Mouse (Mus musculus) gastrocnemius, adult 2 months (tissue): ENCODE results near the gene Gabbr2. TPM values are rescaled to one million over a fixed set of nuclear protein-coding genes. Genes with fewer than 3 reads are reported as not detected.

ENCODE experiments used
- DNase-seq: peaks from one replicate; pipeline ENCODE4 v3.0.0; 2022
- H3K27ac ChIP-seq: fragments of 200-600 bp; 2 replicates; pipeline ENCODE4 v1.8.1; 2022; ENCODE audit warnings: mild to moderate bottlenecking
- H3K4me3 ChIP-seq: fragments of 200-600 bp; 2 replicates; pipeline ENCODE4 v1.8.1; 2022; ENCODE audit warnings: mild to moderate bottlenecking, moderate library complexity
- CTCF ChIP-seq: fragments of 200-600 bp; IDR thresholded peaks from 2 replicates; pipeline ENCODE4 v1.8.1; 2022; ENCODE audit warnings: antibody characterized with exemption, mild to moderate bottlenecking, moderate library complexity
- intact Hi-C: fragments of 180-260 bp; cut with DNase I; formaldehyde crosslinking; loops from one replicate; pipeline ENCODE4 v1.15.1; 2025
- total RNA-seq, 2 experiments: library from RNA; stranded (reverse); gene quantifications; 2 replicates each; pipeline ENCODE4 v1.2.3; 2021

Gabbr2 gene
- total RNA-seq, 2 experiments from 2014 or later = 0.06 to 0.10 TPM

DNA sequence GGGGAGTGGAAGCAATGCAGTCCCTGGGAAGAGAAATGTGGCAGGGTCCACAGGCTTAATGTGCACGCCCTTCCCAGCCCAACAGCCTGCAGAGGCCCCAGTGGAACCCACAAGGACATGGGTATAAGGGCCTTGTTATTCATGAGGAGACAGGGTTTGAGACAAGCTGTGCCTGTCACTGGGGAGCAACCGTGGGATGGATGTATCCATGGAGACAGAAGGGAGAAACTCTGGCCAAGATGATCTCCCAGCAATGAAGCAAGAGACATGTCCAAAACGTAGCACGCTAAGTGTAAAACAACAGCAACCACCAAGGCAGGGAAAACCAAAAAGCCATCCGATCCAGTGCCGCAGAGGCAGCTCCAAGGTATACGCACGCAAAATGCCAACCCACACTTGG lies 246.1 kb downstream of the Gabbr2 start:
- no peak overlapping the region for H3K4me3 ChIP-seq
- DNase-seq = no peak
- H3K27ac ChIP-seq = no peak overlapping the region
- intact Hi-C loops = no loop called here
- no peak for TF ChIP-seq CTCF

GRCm38 (mm10) chr4:46744583-46745155 lies 247.0 kb downstream of the Gabbr2 start:
- DNase-seq = no peak
- no peak for TF ChIP-seq CTCF
- Histone ChIP-seq H3K27ac (no peak overlapping the region), H3K4me3 (no peak overlapping the region)
- intact Hi-C loops = no loop called here

DNA sequence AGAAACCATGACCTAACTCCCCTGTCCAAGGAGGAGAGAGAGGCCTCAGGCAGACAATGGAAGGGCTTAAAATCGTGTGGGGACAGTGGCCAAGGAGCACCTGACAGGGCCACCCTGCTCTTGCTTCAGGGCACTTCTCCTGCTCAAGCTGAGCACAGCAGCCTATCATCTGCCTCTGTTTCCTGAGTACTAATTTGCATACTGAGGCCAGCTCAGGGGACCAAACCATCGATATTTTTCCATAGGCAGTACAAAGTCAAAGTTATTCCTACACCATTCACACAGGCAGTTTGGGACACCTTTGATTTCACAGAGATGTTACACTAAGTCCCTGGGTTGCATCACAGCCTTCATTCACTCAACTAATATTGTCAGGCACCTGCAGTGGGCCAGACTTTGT lies 249.1 kb downstream of the Gabbr2 start:
- no peak for TF ChIP-seq CTCF
- no peak for DNase-seq
- no peak overlapping the region for H3K4me3 ChIP-seq
- no peak overlapping the region for H3K27ac ChIP-seq
- intact Hi-C loops = no loop called here

- H3K4me3 ChIP-seq = no peak overlapping the region
- intact Hi-C loops = no loop called here
- no peak for DNase-seq
- H3K27ac ChIP-seq = no peak overlapping the region
- TF ChIP-seq CTCF = no peak
Observed at GRCm38 (mm10) chr4:46736910-46737511, 254.7 kb downstream of the Gabbr2 start.

DNA sequence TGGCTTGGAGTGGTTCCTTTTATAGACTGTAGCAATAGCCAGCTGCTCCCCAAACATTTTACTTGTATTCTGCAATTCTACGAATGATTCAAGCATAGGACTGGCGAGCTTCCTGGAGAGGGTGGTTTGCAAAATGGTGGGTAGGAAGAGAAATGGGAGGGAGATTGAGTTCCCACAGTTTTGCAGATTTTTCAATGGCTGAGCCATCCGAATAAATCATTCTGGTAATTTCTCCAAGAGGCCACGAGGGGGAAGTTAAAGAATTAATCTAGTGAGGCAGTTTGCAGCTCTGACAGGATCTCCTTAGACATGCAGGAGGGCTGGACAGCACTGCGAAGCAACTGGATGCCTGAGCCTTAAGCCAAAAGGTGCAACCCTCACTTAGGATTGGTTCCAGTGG lies 256.8 kb downstream of the Gabbr2 start:
- intact Hi-C loops = no loop called here
- H3K27ac ChIP-seq = no peak overlapping the region
- no peak for DNase-seq
- H3K4me3 ChIP-seq = no peak overlapping the region
- no peak; the same call in 1 of the 2 replicates for TF ChIP-seq CTCF

GRCm38 (mm10) chr4:46731590-46731989 lies 260.1 kb downstream of the Gabbr2 start:
- intact Hi-C loops = no loop called here
- no peak overlapping the region for H3K4me3 ChIP-seq
- H3K27ac ChIP-seq = no peak overlapping the region
- no peak for TF ChIP-seq CTCF
- DNase-seq = no peak

DNA sequence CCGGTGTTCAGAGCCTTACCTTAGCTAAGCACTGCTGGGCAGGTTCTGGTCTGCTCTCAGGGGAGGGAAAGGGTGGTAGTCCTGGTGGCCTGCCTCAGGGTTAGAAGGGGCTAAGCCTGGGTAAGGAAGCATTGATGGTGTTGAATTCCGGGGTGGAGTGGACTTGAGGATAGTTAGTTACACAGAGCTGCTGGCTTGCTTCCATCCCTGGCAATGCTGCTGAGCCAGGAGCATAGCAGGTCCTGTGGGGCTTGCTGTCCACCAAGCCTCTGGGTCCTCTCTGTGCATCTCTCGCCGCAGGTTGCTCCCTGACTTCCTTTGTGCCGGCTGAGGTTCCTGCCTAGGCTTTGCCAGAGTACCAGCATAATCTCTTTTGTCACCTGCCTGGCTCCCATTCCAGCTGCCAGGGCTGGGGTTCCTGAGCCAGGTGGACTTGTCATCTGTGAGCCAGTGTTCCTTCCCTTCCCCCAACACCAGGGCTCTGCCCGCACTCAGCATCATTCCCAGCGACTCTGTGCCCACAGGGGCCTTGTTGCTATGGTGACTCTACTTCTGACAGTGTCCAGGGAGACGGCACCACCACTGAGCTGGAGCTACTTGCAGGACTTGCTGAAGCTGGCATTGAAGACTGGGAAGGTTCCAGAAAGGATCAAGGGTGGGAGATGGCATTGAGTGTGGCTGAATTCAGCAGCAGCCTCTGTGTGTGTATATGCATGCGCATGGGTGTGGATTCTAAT lies 262.2 kb downstream of the Gabbr2 start:
- no peak for DNase-seq
- TF ChIP-seq CTCF = no peak
- Histone ChIP-seq H3K4me3 (no peak overlapping the region), H3K27ac (no peak overlapping the region)
- intact Hi-C loops = no loop called here

DNA sequence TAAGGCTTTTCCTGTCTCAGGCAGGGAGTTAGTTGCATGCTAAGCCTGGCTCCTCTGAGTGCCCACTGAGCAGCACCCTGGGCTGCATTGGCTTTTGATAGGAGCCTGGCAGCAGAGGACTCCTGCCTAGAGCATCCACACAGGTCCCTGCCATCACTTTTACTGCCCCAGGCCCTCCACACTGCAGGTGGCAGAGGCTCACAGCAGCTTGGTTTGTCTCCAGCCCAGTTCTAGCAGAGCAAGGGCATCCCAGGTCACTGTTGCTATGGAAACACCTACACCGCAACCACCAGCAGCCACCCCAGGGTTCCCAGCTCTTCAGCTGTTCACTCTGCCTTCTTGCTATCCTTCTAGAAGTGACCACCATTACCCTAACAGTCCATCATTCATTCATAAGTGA lies 263.4 kb downstream of the Gabbr2 start:
- intact Hi-C loops = no loop called here
- no peak for TF ChIP-seq CTCF
- no peak overlapping the region for H3K4me3 ChIP-seq
- H3K27ac ChIP-seq = no peak overlapping the region
- DNase-seq = no peak

GRCm38 (mm10) chr4:46727153-46727552 lies 264.5 kb downstream of the Gabbr2 start:
- Histone ChIP-seq H3K27ac (no peak overlapping the region), H3K4me3 (no peak overlapping the region)
- intact Hi-C loops = no loop called here
- DNase-seq = peak; percentile 36
- no peak for TF ChIP-seq CTCF

DNA sequence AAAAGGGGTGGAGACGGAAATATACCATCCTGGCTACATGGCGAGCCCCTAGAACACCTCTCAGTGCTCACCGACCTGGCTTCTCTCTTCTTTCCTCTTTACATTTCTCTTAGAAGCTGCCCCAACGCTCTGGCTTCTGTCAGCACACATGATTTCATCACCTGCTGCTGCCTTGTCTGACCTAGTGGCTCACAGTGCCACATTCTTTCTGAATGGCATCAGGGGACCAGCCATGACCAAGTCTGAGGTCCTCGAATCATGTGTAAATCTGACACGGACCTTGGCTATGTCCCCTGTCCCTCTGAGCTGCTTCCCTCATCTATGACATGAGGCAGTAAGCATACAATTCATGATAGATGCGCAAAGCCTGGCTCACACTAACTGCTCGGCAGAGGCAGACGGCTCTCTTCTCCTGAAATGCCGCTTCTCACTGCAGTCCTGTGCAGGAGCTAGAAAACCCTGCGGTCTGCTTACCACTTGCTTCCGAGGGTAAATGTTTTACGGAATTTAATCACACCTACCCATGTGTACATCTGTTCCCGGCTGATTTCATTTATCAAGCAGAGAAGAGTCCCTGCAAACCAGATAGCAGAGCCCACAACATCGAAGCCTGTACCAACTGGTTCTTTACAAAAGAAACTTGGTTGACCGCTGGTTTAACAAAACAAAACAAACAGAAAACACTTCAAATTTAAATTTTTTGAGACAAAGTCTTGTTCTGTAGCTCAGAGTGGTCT lies 270.7 kb downstream of the Gabbr2 start:
- TF ChIP-seq CTCF = no peak
- intact Hi-C loops = no loop called here
- no peak overlapping the region for H3K27ac ChIP-seq
- H3K4me3 ChIP-seq = no peak overlapping the region
- DNase-seq = no peak

DNA sequence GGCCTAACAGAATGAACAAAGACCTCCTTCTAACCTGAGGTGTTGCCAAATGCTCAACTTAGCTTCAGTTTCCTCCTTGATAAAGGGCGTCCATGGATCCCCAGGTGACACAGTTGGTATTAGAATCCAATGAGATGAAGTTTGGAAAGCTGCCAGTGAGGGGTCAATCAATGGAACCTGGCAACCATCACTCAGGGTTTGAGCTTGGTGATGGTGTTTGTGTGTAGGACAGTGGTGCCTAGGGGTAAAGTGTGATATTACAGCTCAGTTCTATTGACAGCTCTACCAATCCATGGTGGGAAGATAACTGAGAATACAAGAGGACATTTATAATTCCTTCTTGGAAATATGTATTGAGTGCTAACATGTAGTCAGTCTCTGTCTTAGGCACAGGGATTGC lies 271.6 kb downstream of the Gabbr2 start:
- intact Hi-C loops = no loop called here
- Histone ChIP-seq H3K27ac (no peak overlapping the region), H3K4me3 (no peak overlapping the region)
- peak; percentile 39 for TF ChIP-seq CTCF
- no peak for DNase-seq

GRCm38 (mm10) chr4:46718624-46719023 lies 273.0 kb downstream of the Gabbr2 start:
- TF ChIP-seq CTCF = no peak
- intact Hi-C loops = no loop called here
- H3K4me3 ChIP-seq = no peak overlapping the region
- no peak for DNase-seq
- no peak overlapping the region for H3K27ac ChIP-seq

DNA sequence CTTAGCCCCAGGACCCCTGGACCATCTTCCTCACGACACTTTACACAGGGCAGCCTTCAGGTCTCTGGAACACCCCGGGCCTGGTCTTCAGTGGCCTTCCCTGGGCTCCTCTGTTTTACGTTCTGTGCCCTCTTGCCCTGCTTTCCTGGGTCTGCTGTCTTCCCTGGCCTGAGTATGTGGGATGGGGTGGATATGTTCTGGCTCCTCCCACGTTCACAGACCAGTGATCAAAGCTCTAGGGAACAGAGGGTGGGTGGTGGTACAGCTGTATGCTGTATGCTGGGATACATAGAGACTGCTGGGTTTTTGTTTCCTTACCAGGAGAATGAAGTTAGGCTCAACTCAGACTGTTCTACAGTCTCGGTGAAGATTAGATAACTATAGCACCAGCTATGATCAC lies 274.5 kb downstream of the Gabbr2 start:
- H3K27ac ChIP-seq = no peak overlapping the region
- no peak for TF ChIP-seq CTCF
- no peak overlapping the region for H3K4me3 ChIP-seq
- intact Hi-C loops = no loop called here
- DNase-seq = no peak
